Mouse (Mus musculus) v-Abl transformed pro-B cells (cell line): ENCODE results near the gene Slc25a39.

Experiments used
- in situ Hi-C, 2 experiments: fragments of 400-800 bp; cut with MboI; formaldehyde crosslinking; loops; one replicate each; pipeline ENCODE4 v1.15.1; 2025; ENCODE audit not compliant: unreplicated experiment in 2 of 2

Gene Slc25a39

GRCm38 (mm10) chr11:102407834-102408215, at the start of gene Slc25a39:
TSS of gene Slc25a39 (minus strand) at chr11:102407946.
- in situ Hi-C loops = no loop called here

DNA sequence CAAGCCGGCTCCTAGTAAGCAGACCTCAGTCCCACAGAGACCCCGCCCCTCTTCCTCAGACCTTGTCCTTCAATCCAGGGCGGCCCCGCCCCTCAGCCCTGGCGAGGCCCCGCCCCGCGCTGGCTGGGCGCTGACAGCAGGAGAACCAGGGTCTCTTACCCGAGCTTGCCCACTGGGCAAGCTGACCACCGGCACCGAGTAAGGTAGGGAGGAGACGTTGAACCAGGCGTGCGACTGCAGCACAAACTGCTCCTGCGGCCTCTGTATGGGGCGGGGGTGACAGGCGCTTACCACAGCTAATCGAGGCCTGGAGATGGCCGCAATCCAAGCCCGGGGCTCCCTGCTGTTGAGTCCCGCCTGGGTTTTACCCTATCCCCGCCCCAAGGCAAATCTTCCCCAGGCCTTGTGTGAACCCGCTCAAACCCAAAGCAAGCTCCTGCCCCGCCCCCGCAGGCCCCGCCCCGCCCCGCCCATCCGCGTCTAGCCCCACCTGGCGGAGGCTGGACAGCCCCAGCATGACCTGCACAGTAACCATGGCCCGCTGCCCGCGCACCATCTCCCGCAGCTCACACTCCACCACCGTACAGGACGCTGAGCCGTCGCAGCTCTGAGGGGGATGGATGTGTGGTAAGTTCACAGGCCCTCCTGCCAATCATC, 48.1 kb upstream of the Slc25a39 start:
- in situ Hi-C loops = no loop called here

DNA sequence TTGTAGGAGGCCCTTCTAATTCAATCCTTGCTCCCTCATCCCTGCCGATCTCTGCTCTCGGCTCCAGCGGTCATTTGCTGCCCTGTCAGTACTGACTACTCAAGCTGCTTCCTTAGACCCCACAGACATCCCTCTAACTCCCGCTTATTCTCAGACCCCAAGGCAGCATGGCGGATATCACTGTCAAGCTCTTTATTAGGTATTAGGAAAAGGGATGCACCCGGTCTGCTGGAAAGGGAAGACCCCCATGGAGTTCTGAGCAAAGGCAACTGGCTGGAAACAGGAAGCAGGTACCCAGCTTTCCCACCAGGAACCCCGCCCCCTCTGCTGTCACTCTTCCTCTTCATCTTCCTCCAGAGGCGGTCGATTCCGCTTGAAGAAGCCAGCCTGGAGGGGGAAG, 45.4 kb upstream of the Slc25a39 start:
- in situ Hi-C loops = no loop called here

DNA sequence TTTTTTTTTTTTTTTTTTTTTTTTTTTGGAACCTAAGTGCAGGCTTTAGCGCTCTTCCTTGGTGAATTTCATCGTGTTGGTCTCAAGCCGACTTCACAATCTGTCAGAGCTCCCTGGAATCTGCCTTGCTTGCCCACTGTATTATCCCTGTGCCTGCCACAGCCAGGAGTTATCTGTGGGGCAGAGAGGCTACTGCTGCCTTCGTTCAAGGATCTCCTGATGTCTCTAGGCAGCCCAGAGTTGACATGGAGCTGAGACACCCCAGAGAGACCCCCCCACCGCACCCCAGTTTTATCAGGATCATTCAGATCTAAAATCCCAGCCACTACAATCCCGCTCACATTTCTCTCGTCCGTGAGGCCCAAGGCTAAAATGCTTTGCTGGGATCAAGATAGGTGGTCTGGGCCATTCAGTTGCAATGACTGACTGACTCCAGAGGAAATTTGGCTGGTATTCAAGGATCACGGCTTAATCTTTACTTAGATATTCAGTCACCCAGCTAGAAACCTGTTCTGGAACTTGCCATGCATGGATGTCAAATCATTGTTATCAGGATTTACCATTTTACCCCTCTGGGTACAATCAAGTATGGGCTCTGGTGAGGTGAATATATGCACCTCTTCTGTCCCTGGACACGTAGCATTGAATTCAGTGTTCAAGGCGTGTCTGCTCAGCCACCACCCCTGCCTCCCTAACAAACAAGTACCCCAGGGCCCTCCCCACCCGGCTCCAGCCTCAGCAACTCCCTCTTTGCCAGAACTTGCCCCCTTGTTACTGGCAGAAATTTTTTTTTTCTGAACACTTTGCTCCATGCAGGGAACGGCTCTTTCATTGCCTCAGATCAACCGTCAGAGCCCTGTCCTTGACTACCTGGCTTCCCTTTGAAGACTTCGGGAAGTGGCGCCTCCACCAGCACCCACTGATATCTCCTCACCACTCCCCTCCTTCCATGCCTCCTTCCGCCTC, 41.6 kb upstream of the Slc25a39 start:
- in situ Hi-C loops = no loop called here

DNA sequence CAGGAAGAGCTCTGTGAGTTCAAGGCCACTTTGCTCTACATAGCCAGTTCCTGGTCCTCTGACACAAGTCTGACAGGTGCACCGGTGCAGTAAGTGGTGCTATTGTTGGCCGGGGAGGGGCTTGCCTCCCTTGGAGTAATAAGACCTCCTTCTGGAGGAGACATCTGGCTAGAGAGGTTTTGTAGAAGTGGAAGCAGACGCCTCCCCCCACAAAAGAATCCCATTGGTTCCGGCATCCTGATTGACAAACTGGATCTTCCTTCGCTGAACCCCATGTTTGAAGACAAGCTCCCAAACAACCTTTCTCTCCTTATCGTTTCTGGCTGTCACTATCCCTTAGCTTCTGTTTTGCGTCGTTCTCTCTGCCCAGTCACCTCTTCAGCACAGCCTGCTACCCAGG, 40.6 kb upstream of the Slc25a39 start:
- in situ Hi-C loops = no loop called here

DNA sequence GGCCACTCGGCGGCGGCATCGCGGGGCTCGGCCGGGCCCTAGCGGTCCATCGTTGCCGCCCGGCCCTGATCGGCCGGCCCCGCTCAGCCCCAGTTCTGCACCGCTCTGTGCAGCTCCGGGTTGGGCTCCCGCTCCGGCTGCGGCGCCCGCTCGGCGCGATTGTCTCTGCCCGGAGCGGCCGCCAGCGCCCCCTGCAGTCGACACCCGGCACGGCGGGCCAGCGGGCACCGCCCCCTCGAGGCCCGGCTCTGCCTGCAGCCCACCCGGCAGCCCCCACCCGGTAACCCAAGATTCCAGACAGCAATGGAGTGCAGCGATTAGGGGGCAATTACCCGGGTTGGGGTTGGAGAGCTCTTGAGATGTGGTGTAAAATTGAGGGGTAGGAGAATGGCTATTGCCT, 39.8 kb upstream of the Slc25a39 start, which contains the start of gene Fam171a2:
TSS of gene Fam171a2 (minus strand) at position 186 of the 400 bp plus-strand sequence.
- in situ Hi-C loops = no loop called here

- in situ Hi-C loops = no loop called here
Measured at GRCm38 (mm10) chr11:102446581-102447461, 39.1 kb upstream of the Slc25a39 start.

- in situ Hi-C loops = no loop called here
Measured at GRCm38 (mm10) chr11:102445891-102446361, 38.2 kb upstream of the Slc25a39 start.

- in situ Hi-C loops = no loop called here
Measured at GRCm38 (mm10) chr11:102445264-102445890, 37.6 kb upstream of the Slc25a39 start.

GRCm38 (mm10) chr11:102444781-102445180, 37.0 kb upstream of the Slc25a39 start:
- in situ Hi-C loops = no loop called here

- in situ Hi-C loops = no loop called here
Measured at GRCm38 (mm10) chr11:102444321-102444720, 36.6 kb upstream of the Slc25a39 start.

DNA sequence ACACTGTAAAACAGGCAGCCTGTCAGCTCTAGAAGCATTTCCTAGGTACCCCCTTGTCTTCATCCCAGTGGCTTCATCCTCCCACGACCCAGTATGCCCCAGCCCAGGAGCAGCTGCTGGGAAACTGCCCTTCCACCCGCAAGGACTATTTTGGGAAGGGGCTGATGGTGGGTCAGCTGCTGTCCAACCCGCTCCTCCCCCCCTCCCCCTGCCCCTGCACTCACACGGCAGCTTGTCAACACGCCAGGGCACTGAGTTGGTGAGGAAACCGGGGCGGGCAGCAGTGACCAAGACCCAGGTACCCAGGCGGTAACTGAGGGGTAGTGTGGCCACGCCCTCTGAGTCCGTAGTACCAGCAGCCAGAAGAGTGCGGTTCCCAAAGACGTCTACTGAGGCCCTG, 36.0 kb upstream of the Slc25a39 start:
- in situ Hi-C loops = no loop called here

- in situ Hi-C loops = no loop called here
Measured at GRCm38 (mm10) chr11:102442089-102442488, 34.3 kb upstream of the Slc25a39 start.

- in situ Hi-C loops = no loop called here
Measured at GRCm38 (mm10) chr11:102441434-102441833, 33.7 kb upstream of the Slc25a39 start.

GRCm38 (mm10) chr11:102440255-102440654, 32.5 kb upstream of the Slc25a39 start:
- in situ Hi-C loops = no loop called here

DNA sequence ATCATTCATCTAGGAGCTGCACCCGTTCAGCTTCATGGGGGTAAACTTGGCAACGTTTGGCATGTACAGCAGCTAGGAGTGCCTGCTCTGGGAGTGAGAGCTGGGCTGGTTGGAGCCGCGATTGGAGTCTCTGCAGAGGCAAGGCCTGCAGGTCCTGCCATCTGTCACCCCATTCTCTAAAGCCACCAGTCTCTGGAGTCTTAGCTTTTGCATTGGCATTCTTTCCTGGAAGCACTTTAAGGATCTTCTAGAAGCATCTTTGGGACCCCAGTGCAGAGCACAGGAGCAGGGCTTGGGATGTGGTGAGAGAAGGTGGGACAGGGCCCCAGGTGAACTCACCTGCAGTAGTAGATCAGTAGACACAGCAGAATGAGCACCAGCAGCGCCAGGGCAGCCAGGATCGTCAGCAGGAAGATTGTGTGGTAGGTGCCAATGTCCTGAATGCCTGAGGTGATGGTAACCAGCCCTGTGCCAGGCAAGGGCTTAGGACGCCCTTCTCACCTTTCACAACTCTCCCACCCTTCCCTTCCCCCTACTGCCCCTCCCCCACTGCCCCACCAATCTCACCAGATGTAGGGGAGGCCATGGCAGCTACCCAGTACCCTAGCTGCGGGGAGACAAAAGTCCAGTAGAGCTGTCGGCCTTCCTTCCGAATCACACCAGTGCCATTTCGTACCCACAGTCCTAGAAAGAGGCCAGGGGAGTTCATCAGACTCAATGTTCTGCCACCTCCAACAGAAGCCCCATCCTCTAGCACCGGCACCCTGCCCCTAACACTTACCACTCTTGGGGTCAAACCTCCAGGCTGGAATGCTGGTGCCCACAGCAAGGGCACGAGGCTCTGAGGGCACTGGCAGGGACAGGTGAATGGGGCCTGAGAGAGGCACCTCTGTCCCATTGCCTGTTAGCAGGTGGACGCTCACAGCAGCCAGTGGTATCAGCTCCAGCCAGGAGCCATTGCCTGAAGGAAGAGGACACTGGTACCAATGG, 31.6 kb upstream of the Slc25a39 start:
- in situ Hi-C loops = loop anchor here in 1 of 2 experiments (10.0 kb wide), 1 partner anchor 135 kb away; no protein-coding TSS in a partner anchor

DNA sequence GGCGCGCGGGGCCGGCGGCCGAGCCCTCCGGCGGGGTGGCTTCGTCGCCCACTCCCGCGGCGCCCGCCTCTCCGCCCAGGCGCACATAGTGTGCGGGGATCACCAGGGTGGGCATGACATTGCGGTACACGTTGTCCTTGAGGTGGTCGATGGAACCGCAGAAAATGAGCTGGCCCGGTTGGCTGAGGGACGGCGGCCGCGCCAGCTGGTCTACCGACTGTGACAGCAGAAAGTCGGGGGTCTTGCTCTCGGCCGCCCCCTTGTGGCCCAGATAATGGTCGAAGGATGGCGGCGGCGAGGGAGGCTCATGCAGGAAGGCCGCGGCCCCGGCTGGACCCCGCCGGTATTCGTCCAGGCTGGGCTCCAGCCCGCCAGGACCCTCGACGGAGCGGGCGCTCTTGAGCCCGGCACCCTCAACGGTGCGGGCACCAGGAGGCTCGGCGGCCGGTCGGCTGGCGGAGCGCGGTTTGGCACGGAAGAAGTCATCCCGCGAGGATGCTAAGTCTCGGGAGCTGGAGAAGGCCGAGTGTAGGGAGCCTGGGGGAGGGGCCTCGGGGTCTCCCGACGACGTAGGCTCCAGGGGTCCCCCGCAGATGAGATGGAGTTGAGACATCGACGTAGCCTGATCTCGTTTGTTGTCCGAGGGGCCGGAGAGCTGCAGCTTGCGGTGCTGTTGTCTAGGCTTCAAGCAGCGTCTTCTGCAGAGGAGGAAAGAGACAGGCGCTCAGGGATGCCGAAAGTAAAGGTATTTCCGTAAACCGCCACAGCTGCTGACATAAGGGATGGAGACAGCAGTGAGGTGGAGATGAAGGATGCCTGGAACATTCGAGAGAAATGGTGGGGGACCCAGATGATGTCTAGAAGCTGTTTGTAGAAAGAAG, 30.7 kb upstream of the Slc25a39 start:
- in situ Hi-C loops = loop anchor here in 1 of 2 experiments (10.0 kb wide), 1 partner anchor 134 kb away; no protein-coding TSS in a partner anchor
